Mouse (Mus musculus) liver, embryonic 16.5 days (tissue): Measurements from ENCODE around the gene Med22. TPM values are rescaled to one million over a fixed set of nuclear protein-coding genes. Genes with fewer than 3 reads are reported as not detected.

Experiments
- polyA plus RNA-seq: library from polyadenylated mRNA; unstranded; fragments of >200 nt; fragmentation: Nextera tagmentation; extraction: Ambion mirVana; gene quantifications from 2 replicates; pipeline ENCODE4 v1.2.1, GENCODE M21; 2015

The Med22 gene
- polyA plus RNA-seq, 1 experiment from 2014 or later: 19.5 TPM

Other genes with a start within 250 kb of the Med22 start
- gene Lcn4, start 239.4 kb downstream of the Med22 start, polyA plus RNA-seq: not detected in 2 replicates
- not detected in 2 replicates for gene Abo, start 45.7 kb downstream of the Med22 start, polyA plus RNA-seq
- gene Surf6, start 7.8 kb downstream of the Med22 start, polyA plus RNA-seq: 8.7 and 9.4 TPM in 2 replicates
- gene Rpl7a, start 87 bp upstream of the Med22 start, polyA plus RNA-seq: 297 and 333 TPM in 2 replicates
- gene Surf2, start 5.7 kb upstream of the Med22 start, polyA plus RNA-seq: 17.4 and 17.9 TPM in 2 replicates
- 31.5 and 32.4 TPM in 2 replicates for gene Surf1, start 5.9 kb upstream of the Med22 start, polyA plus RNA-seq
- gene Surf4, start 23.3 kb upstream of the Med22 start, polyA plus RNA-seq: 119 and 121 TPM in 2 replicates
- 0.04 TPM in 2 replicates for gene Stkld1, start 23.4 kb upstream of the Med22 start, polyA plus RNA-seq
- 16.7 and 17.5 TPM in 2 replicates for gene Rexo4, start 53.7 kb upstream of the Med22 start, polyA plus RNA-seq
- gene Adamts13, start 62.7 kb upstream of the Med22 start, polyA plus RNA-seq: 1.8 and 2.0 TPM in 2 replicates
- 13.7 and 14.3 TPM in 2 replicates for gene Cacfd1, start 99.2 kb upstream of the Med22 start, polyA plus RNA-seq
- 0.32 and 0.40 TPM in 2 replicates for gene Slc2a6, start 117.3 kb upstream of the Med22 start, polyA plus RNA-seq
- gene Mymk, start 161.5 kb upstream of the Med22 start, polyA plus RNA-seq: 0.90 and 2.8 TPM in 2 replicates
- 0.40 and 0.76 TPM in 2 replicates for gene Adamtsl2, start 168.7 kb upstream of the Med22 start, polyA plus RNA-seq
- gene Fam163b, start 231.8 kb upstream of the Med22 start, polyA plus RNA-seq: not detected in 2 replicates